Mouse (Mus musculus): Measurements from ENCODE around the gene Gm36245.

- TF ChIP-seq CTCF (IDR thresholded peaks at IDR 0.05; ENCODE audit: extremely low read depth, insufficient read depth, low read length) (no peak), POLR2A (IDR thresholded peaks at IDR 0.05; ENCODE audit: extremely low read depth, insufficient read depth, low read length) (no peak)
Measured at GRCm38 (mm10) chr15:77624710-77625109, 25.7 kb downstream of the Gm36245 start.

Data from cortical plate, adult 2 months (tissue).